Mouse (Mus musculus): ENCODE data around the gene AC170998.1. TPM values are rescaled to one million over a fixed set of nuclear protein-coding genes. Genes with fewer than 3 reads are reported as not detected.

AC170998.1 gene
- total and polyA plus RNA-seq, 2 experiments from 2014 or later, result 1.00 TPM; not detected in 1

- Histone ChIP-seq H3K9ac (replicated peaks; ENCODE audit: low read depth, low read length) (peak within 1 kb of the TSS; percentile 68), H3K4me2 (ENCODE audit: low read depth, low read length) (peak within 1 kb of the TSS; percentile 80), H3K27ac (ENCODE audit: low read depth) (peak within 1 kb of the TSS; percentile 65), H3K4me3 (ENCODE audit: low read depth, low read length) (peak within 1 kb of the TSS; percentile 92), H3K4me1 (ENCODE audit: control insufficient read depth, insufficient read depth) (peaks cover 7% of the 10 kb centered on the region), H3K9me3 (replicated peaks; ENCODE audit: control insufficient read depth, low read length) (no peaks in the 10 kb centered on the region), H3K36me3 (replicated peaks; ENCODE audit: control insufficient read depth, insufficient read depth, low read length) (no peaks in the 10 kb centered on the region), H3K27me3 (ENCODE audit: control insufficient read depth, insufficient read depth, low read length) (no peaks in the 10 kb centered on the region)
- DNase-seq (ENCODE audit: low spot score), result no peak
- WGBS, result 11% methylated on average over 40 of the region's 40 CpGs
- TF ChIP-seq CTCF (IDR thresholded peaks at IDR 0.05; ENCODE audit: low read depth), result no peak
- no peak for TF ChIP-seq EP300 (IDR thresholded peaks at IDR 0.05; ENCODE audit: low read depth)
- ATAC-seq (ENCODE audit: insufficient read depth, low read depth), result no peak
Measured at GRCm38 (mm10) chr17:28689586-28690283, 36.1 kb upstream of the AC170998.1 start, which contains the start of gene Slc26a8. Slc26a8 (minus strand) TSS chr17:28690233.

GRCm38 (mm10) chr17:28690776-28691686 is 34.9 kb upstream of the AC170998.1 start, which contains the start of gene Mapk14:
Mapk14 (plus strand) TSS chr17:28691329.
- peak within 1 kb of the TSS; percentile 94 for H3K27ac ChIP-seq (ENCODE audit: low read depth)
- ATAC-seq (ENCODE audit: insufficient read depth, low read depth) (peak; percentile 96), DNase-seq (ENCODE audit: low spot score) (peak; percentile 99)
- H3K4me3 ChIP-seq (ENCODE audit: low read depth, low read length), result peak within 1 kb of the TSS; percentile 92
- peaks cover 9% of the 10 kb centered on the region for H3K4me1 ChIP-seq (ENCODE audit: control insufficient read depth, insufficient read depth)
- peak within 1 kb of the TSS; percentile 69 for H3K4me2 ChIP-seq (ENCODE audit: low read depth, low read length)
- H3K36me3 ChIP-seq (replicated peaks; ENCODE audit: control insufficient read depth, insufficient read depth, low read length), result no peaks in the 10 kb centered on the region
- no peaks in the 10 kb centered on the region for H3K9me3 ChIP-seq (replicated peaks; ENCODE audit: control insufficient read depth, low read length)
- WGBS, result under 1% methylated on average over 74 of the region's 86 CpGs
- H3K27me3 ChIP-seq (ENCODE audit: control insufficient read depth, insufficient read depth, low read length), result no peaks in the 10 kb centered on the region
- H3K9ac ChIP-seq (replicated peaks; ENCODE audit: low read depth, low read length), result peak within 1 kb of the TSS; percentile 89
- peak; percentile 100 for TF ChIP-seq EP300 (IDR thresholded peaks at IDR 0.05; ENCODE audit: low read depth)
- peak; percentile 72 for TF ChIP-seq CTCF (IDR thresholded peaks at IDR 0.05; ENCODE audit: low read depth)

- Histone ChIP-seq H3K27me3 (ENCODE audit: control insufficient read depth, insufficient read depth, low read length) (no peaks in the 10 kb centered on the region), H3K4me2 (ENCODE audit: low read depth, low read length) (peak overlapping the region; percentile 69), H3K36me3 (replicated peaks; ENCODE audit: control insufficient read depth, insufficient read depth, low read length) (no peaks in the 10 kb centered on the region), H3K9me3 (replicated peaks; ENCODE audit: control insufficient read depth, low read length) (no peaks in the 10 kb centered on the region), H3K4me1 (ENCODE audit: control insufficient read depth, insufficient read depth) (peaks cover 17% of the 10 kb centered on the region), H3K27ac (ENCODE audit: low read depth) (peak overlapping the region; percentile 94), H3K9ac (replicated peaks; ENCODE audit: low read depth, low read length) (peak overlapping the region; percentile 89), H3K4me3 (ENCODE audit: low read depth, low read length) (peak overlapping the region; percentile 92)
- under 1% methylated on average over 53 of the region's 53 CpGs for WGBS
- TF ChIP-seq EP300 (IDR thresholded peaks at IDR 0.05; ENCODE audit: low read depth) (no peak), CTCF (IDR thresholded peaks at IDR 0.05; ENCODE audit: low read depth) (no peak; the same call in 1 of the 2 replicates)
- DNase-seq (ENCODE audit: low spot score) (peak; percentile 49), ATAC-seq (ENCODE audit: insufficient read depth, low read depth) (peak; percentile 39)
Measured at GRCm38 (mm10) chr17:28691687-28692340, 34.1 kb upstream of the AC170998.1 start.

GRCm38 (mm10) chr17:28692341-28692710 is 33.6 kb upstream of the AC170998.1 start:
- Histone ChIP-seq H3K27me3 (ENCODE audit: control insufficient read depth, insufficient read depth, low read length) (no peaks in the 10 kb centered on the region), H3K4me1 (ENCODE audit: control insufficient read depth, insufficient read depth) (peaks cover 22% of the 10 kb centered on the region), H3K36me3 (replicated peaks; ENCODE audit: control insufficient read depth, insufficient read depth, low read length) (no peaks in the 10 kb centered on the region), H3K4me3 (ENCODE audit: low read depth, low read length) (peak overlapping the region; percentile 92), H3K9ac (replicated peaks; ENCODE audit: low read depth, low read length) (peak overlapping the region; percentile 89), H3K27ac (ENCODE audit: low read depth) (peak overlapping the region; percentile 94), H3K9me3 (replicated peaks; ENCODE audit: control insufficient read depth, low read length) (no peaks in the 10 kb centered on the region), H3K4me2 (ENCODE audit: low read depth, low read length) (peak overlapping the region; percentile 69)
- no peak for TF ChIP-seq CTCF (IDR thresholded peaks at IDR 0.05; ENCODE audit: low read depth)
- TF ChIP-seq EP300 (IDR thresholded peaks at IDR 0.05; ENCODE audit: low read depth), result no peak
- ATAC-seq (ENCODE audit: insufficient read depth, low read depth) (no peak), DNase-seq (ENCODE audit: low spot score) (peak; percentile 47)
- WGBS, result 0% methylated on average over 18 of the region's 18 CpGs

GRCm38 (mm10) chr17:28693086-28693485 is 32.8 kb upstream of the AC170998.1 start:
- Histone ChIP-seq H3K36me3 (replicated peaks; ENCODE audit: control insufficient read depth, insufficient read depth, low read length) (no peaks in the 10 kb centered on the region), H3K4me2 (ENCODE audit: low read depth, low read length) (peak overlapping the region; percentile 69), H3K4me3 (ENCODE audit: low read depth, low read length) (peak overlapping the region; percentile 92), H3K9me3 (replicated peaks; ENCODE audit: control insufficient read depth, low read length) (no peaks in the 10 kb centered on the region), H3K4me1 (ENCODE audit: control insufficient read depth, insufficient read depth) (peaks cover 30% of the 10 kb centered on the region), H3K27ac (ENCODE audit: low read depth) (peak overlapping the region; percentile 94), H3K27me3 (ENCODE audit: control insufficient read depth, insufficient read depth, low read length) (no peaks in the 10 kb centered on the region), H3K9ac (replicated peaks; ENCODE audit: low read depth, low read length) (peak overlapping the region; percentile 89)
- 32% methylated on average over 3 of the region's 3 CpGs for WGBS
- ATAC-seq (ENCODE audit: insufficient read depth, low read depth), result no peak
- DNase-seq (ENCODE audit: low spot score), result no peak
- TF ChIP-seq CTCF (IDR thresholded peaks at IDR 0.05; ENCODE audit: low read depth), result no peak
